Mouse (Mus musculus) layer of hippocampus, adult 9-11 months (tissue): ENCODE measurements around the gene Lrig2.

ENCODE experiments used
- DNase-seq: peaks from one replicate; pipeline ENCODE4 v3.0.0; 2022

Lrig2 gene

GRCm38 (mm10) chr3:104511538-104512423, at the start of gene Lrig2:
Gene Lrig2, minus strand, starts transcription at chr3:104511918.
- peak; percentile 99 for DNase-seq

GRCm38 (mm10) chr3:104556624-104557023, 44.9 kb upstream of the Lrig2 start:
- no peak for DNase-seq

DNA sequence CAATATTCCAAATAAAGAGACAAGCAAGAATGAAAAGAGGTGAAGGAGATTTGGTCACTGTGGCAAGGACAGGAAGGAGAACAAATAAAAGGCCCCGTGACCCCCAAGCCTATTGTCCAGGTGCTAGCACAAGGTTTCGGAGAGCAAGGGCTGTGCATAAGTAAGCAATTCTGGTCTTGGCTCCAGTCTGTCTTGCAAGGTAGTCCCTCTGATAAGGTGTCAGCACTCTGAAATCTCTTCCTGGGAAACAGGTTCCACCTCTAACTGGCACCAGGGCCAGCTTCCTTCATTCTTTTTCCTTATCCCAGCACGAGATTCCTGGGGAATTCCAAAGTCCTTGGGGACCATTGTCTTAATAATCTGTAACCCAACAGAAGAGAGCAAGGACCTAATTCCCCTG, 38.9 kb upstream of the Lrig2 start:
- no peak for DNase-seq

GRCm38 (mm10) chr3:104548367-104549087, 36.8 kb upstream of the Lrig2 start:
- no peak for DNase-seq

DNA sequence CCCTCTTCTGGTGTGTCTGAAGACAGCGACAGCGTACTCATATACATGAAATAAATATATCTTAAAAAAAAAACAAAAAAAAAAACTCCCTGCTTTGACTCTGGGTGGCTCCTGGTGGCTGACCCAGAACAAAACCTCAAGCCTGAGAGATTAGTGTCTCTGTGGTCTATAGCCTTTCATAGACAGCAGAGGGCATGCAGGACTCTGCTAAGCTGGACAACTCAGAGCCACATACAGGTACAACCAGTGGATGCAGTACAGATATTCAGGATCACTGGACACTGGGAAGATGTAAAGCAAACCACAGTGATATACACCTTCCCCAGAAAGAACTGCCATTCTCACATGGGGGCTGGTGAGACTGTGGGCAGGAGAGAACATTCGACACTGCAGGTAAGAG, 32.1 kb upstream of the Lrig2 start:
- DNase-seq = no peak

DNA sequence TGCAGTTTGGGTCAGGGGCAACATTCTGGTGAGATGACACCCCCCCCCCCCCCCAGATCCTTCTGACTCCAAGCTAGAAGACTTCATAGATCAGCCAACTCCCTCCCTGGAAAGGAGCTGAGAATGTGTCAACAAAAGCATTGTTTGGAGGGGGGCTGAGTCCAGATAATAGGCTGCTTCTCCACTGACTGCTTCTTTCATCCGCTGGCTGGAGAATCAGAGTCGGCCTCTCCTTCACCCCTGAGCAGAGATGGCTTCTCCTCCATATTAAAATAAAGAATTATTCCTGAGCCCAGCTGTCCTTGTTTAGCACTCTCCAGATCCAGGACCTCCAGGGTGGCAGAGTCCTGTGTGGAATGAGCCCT, 30.3 kb upstream of the Lrig2 start:
- DNase-seq = no peak

GRCm38 (mm10) chr3:104541139-104542064, 29.7 kb upstream of the Lrig2 start:
- peak; percentile 75 for DNase-seq

GRCm38 (mm10) chr3:104540480-104541138, 28.9 kb upstream of the Lrig2 start:
- DNase-seq = no peak

GRCm38 (mm10) chr3:104533223-104533622, 21.5 kb upstream of the Lrig2 start:
- no peak for DNase-seq

- DNase-seq = no peak
Observed at GRCm38 (mm10) chr3:104526115-104526882, 14.6 kb upstream of the Lrig2 start.

DNA sequence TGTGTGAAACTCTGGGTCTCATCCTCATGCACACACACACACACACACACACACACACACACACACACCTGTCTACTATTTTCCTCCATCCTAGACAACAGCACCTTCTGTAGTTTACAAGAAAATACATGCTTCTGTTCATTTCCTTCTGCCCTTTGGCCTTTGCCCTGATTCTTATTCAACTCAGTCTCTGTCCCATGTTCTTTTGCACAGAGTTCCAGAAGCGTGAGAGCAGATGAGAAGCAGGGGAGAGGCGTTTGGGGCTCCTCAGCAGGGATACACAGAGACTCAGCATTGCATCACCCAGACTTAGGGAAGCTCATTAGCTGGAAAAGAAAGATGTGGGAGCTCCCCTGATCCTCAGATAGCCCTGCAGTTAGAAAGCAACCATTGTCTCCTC, 13.8 kb upstream of the Lrig2 start:
- DNase-seq = no peak

DNA sequence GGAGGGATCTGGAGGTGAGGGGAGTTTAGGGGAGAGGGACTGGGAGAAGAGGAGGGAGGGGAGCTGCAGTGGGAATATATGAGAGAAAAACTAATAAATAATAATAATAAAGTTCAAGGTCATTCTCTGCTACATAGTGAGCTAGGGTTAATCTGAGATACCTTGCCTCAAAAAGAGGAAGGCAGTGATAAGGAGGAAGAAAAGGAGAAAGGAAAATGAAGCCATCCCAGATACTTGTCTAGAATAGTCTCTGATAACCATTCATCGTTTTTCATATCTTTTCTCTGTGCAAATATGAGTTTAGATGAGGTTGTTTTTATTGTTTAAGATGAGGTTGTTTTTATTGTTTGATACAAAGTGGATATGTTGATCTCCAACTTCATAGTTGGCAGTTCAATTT, 13.3 kb upstream of the Lrig2 start:
- DNase-seq = no peak

GRCm38 (mm10) chr3:104523333-104523871, 11.7 kb upstream of the Lrig2 start:
- DNase-seq = no peak

DNA sequence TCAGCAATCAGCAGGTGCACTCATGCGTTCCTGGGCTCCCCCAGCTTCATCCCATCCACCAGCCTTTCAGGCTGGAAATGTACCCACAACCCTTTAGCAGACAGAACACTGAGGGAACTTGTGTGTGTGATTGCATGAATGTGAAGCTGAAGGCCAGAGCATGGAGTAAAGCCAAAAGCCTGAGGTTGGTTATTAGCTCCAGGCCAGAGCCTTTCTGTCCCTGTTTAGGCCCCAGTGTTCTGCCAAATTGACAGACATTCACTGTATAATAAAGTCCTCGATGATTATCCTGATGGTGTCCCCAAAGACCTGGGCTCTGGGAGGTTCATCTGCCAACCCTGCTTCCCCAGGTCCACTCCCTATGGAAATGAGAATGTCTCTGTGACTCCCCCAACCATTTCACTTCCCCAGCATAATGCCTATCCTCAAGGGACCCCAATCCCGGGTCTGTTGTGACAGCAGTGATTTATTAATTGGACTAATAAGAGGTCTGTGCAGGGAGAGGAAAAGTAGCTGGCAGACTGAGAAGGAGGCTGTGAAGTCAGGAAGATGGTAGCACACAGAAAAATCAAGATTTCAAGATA, 9.7 kb upstream of the Lrig2 start:
- no peak for DNase-seq

- DNase-seq = no peak
Observed at GRCm38 (mm10) chr3:104520471-104520870, 8.8 kb upstream of the Lrig2 start.

DNA sequence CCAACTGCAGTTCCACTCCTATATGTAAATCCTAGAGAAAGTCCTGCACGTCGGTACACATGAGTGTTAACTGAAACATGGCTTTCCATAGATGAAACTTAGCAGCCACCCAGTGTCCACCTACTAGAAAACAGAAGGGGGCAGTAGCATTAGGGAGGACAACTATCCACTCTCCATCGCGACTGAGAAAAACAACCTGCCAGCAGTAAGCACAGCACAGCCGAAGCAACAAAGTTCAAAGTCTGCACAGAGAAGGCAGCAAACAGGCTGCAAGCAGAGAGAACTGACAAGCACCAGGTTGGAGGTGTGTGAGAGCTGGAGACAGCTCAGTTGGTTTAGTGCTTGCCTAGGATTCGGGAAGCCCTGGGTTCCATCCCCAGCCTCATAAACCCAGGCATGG, 7.2 kb upstream of the Lrig2 start:
- no peak for DNase-seq

- DNase-seq = no peak
Observed at GRCm38 (mm10) chr3:104518411-104518810, 6.7 kb upstream of the Lrig2 start.

- DNase-seq = no peak
Observed at GRCm38 (mm10) chr3:104517161-104517560, 5.4 kb upstream of the Lrig2 start.

DNA sequence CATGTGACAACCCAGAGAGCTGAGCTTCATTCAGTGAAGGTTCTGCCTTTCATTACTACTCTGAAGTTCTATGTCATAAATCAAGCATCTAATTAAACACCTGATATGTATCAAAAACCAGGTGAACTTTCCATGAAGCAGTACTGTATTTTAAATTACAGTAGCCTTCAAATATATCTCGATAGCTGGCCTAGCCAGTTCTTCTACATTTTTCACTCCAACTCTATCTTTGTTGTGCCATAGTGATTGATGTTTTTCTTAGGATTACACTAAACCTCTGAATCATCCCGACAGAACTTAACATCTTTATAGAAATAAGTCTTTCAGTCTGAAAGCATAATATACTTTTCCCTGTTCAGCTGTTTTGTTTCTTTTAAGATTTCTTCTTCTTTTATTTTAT, 2.8 kb upstream of the Lrig2 start:
- no peak for DNase-seq

DNA sequence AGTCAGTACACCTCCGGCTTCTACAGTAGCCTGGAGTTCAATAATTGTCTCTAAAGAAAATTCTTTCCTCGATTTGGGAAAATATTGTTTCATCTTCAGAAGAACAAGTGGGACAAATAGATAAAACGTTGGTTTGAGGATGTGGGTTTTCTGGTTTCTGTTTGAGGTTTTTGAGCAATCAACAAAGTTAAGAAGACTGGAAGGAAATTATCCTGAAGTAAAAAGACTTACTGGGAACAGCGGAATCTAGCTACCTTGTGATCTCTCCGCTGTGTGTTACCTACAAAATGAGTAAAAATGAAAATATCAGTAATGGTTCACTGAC, 668 bp upstream of the Lrig2 start:
- no peak for DNase-seq

DNA sequence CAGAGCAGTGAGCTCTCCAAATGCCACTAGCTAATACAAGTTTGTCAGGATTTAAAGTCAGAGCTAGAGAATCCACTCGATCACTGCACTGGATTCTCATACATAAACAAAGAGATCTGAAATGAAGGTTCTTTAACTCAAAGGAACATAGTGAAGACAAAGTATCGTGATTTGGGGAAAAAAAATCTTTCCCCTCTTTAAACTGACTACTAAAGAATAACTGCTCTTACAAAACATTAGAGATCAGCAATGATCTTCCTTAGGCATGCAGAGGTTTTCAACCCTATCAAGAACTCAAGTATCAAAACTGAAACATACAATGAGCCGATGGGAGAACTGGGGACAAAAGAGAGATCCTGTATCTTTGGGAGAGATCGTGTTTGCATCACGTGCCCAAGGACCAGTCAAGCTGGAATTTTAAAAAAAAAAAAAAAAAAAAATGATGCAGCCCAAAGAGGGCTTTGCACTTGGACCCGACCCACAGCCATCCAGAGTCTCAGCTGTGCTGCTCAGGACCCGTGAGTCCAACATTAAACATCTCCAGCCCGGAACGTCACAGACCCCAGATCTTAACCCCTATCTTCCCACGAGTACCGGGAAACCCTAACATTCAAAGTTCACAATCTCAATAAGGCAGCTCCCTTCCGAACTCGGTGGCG, 818 bp downstream of the Lrig2 start:
- no peak for DNase-seq
